Mouse (Mus musculus): Measurements from ENCODE around the gene Cbx3.

- TF ChIP-seq CTCF (IDR thresholded peaks at IDR 0.05; ENCODE audit: low read depth) (no peak), EP300 (IDR thresholded peaks at IDR 0.05; ENCODE audit: low read depth) (no peak)
Measured at GRCm38 (mm10) chr6:51467649-51468048, 2.5 kb upstream of the Cbx3 start.

Data from liver, embryonic 14.5 days (tissue).